Mouse (Mus musculus) hindbrain, embryonic 13.5 days (tissue): ENCODE results near the gene Rhof. TPM values are rescaled to one million over a fixed set of nuclear protein-coding genes. Genes with fewer than 3 reads are reported as not detected.
A peak's percentile ranks its signal among the peaks of the same experiment; 100 is the strongest.

Source experiments
- ATAC-seq: fragments of 200-750 bp; cut with Nextera tagmentation; 2 replicates; pipeline ENCODE4 v1.8.0; 2017; ENCODE audit warnings: moderate TSS enrichment; ENCODE audit not compliant: low FRiP score
- H3K27ac ChIP-seq: fragments of 300-500 bp; sonication (generic); 2 replicates; pipeline ENCODE4 v1.5.1; 2015; ENCODE audit warnings: inconsistent platforms, mild to moderate bottlenecking, moderate library complexity
- H3K27me3 ChIP-seq: fragments of 300-500 bp; sonication (generic); 2 replicates; pipeline ENCODE4 v1.6.1; 2015; ENCODE audit warnings: mild to moderate bottlenecking, inconsistent platforms
- H3K36me3 ChIP-seq: fragments of 300-500 bp; sonication (generic); 2 replicates; pipeline ENCODE4 v1.6.1; 2015; ENCODE audit warnings: mild to moderate bottlenecking, inconsistent platforms
- H3K4me1 ChIP-seq: fragments of 300-500 bp; sonication (generic); replicated peaks from 2 replicates; pipeline ENCODE4 v1.6.1; 2015; ENCODE audit warnings: inconsistent platforms
- H3K4me2 ChIP-seq: fragments of 300-500 bp; sonication (generic); 2 replicates; pipeline ENCODE4 v1.6.1; 2015; ENCODE audit warnings: inconsistent platforms, mild to moderate bottlenecking, moderate library complexity
- H3K4me3 ChIP-seq: fragments of 300-500 bp; sonication (generic); 2 replicates; pipeline ENCODE4 v1.5.1; 2015; ENCODE audit warnings: mild to moderate bottlenecking, inconsistent platforms
- H3K9ac ChIP-seq: fragments of 300-500 bp; sonication (generic); 2 replicates; pipeline ENCODE4 v1.6.1; 2015; ENCODE audit warnings: mild to moderate bottlenecking, inconsistent platforms
- H3K9me3 ChIP-seq: fragments of 300-500 bp; sonication (generic); 2 replicates; pipeline ENCODE4 v1.6.1; 2016; ENCODE audit warnings: inconsistent platforms
- WGBS: fragments of 180-500 bp; shearing (Covaris S2); methylation state at CpG from one replicate; pipeline ENCODE4 v1.1.7; 2015; 5-methylcytosine and 5-hydroxymethylcytosine counted together
- polyA plus RNA-seq: library from polyadenylated mRNA; unstranded; fragments of >200 nt; fragmentation: Nextera tagmentation; extraction: Ambion mirVana; gene quantifications from 2 replicates; pipeline ENCODE4 v1.2.1, GENCODE M21; 2015

Rhof gene
- polyA plus RNA-seq, 1 experiment from 2014 or later: 5.1 TPM

DNA sequence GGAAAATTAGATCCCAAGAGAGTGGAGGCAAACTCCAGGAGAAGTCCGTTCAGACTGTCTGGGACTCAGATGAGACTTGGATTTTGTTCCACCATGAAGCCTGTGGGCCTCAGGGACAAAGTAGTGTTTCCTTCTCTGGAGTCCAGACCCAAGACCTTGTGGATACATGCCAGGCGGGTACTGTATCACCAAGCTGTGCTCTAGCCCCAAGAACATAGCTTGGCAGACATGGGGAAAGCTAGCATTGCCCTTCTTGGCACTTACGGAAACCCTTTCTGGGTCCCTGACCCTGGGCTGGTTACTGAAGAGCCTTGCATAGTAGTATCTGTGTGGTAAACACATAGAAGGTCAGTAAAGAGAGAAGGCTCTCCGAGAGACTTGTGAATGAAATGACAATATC lies 27.0 kb upstream of the Rhof start:
- Histone ChIP-seq H3K4me2 (no peak overlapping the region), H3K4me1 (no peaks in the 10 kb centered on the region), H3K36me3 (peaks cover 93% of the 10 kb centered on the region), H3K27ac (no peak overlapping the region), H3K4me3 (no peak overlapping the region), H3K9me3 (no peaks in the 10 kb centered on the region), H3K9ac (no peak overlapping the region), H3K27me3 (no peaks in the 10 kb centered on the region)
- 95% methylated on average over 4 of the region's 4 CpGs for WGBS
- ATAC-seq: no peak

DNA sequence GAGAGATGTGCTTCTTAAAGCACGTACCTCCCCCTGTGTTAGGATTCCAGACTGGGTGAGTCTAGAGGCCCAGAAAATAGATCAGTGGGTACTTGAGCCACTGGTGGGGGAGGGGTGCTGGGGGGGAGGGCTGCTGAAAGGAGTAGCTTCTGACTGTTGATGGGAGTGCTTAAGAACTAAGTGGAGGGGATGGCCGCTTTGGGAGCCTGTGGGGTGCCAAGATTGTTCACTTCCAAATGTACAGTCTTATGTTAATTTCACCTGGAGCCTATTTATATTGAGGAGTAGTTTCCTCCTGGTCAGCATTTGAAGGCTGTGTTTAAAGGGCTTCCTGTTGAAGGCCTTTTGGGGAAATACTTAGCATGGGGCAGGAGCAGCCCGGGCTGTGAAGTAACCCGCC lies 25.5 kb upstream of the Rhof start:
- H3K4me3 ChIP-seq: no peak overlapping the region
- no peak for ATAC-seq
- no peaks in the 10 kb centered on the region for H3K9me3 ChIP-seq
- 0 out of 2 replicates have a peak, but pooled peaks cover under 1% of the 10 kb centered on the region for H3K4me1 ChIP-seq
- no peak overlapping the region for H3K4me2 ChIP-seq
- H3K27me3 ChIP-seq: no peaks in the 10 kb centered on the region
- peaks cover 91% of the 10 kb centered on the region for H3K36me3 ChIP-seq
- H3K9ac ChIP-seq: no peak overlapping the region
- 89% methylated on average over 4 of the region's 4 CpGs for WGBS
- H3K27ac ChIP-seq: no peak overlapping the region

DNA sequence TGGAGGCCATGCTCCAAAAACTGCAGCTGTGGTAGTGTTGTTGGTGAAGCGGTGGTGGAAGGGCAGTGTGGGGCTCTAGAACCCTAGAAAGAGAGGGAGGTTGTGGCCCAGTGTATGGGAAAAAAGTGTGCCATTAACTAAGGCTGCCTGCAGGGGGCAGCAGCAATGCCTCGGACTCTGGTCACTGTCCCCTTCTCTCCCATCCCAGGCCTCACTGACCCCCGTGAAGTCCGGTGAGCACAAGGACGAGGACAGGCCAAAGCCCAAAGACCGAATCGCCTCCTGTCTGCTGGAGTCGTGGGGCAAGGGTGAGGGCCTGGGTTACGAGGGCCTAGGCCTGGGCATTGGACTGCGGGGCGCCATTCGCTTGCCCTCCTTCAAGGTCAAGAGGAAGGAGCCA lies 24.3 kb upstream of the Rhof start:
- Histone ChIP-seq H3K4me1 (peaks cover 6% of the 10 kb centered on the region), H3K27me3 (no peaks in the 10 kb centered on the region), H3K27ac (no peak overlapping the region), H3K4me3 (no peak overlapping the region), H3K4me2 (no peak overlapping the region), H3K9ac (no peak overlapping the region), H3K9me3 (no peaks in the 10 kb centered on the region), H3K36me3 (peaks cover 91% of the 10 kb centered on the region)
- ATAC-seq: no peak
- WGBS: 87% methylated on average over 12 of the region's 12 CpGs

DNA sequence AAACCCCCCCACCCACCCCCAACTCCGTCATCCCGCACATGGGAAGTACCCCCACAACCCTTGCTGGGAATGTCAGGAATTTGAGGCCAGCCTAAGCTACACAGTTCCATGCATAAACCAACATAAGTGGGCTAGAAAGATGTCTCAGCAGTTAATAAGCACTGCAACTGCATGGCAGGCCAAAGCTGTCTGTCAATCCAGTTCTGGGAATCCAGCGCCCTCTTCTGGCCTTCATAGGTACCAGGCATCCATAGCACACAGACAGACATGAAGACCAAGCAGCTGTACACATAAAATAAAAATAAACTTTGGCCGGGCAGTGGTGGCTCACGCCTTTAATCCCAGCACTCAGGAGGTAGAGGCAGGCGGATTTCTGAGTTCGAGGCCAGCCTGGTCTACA lies 22.9 kb upstream of the Rhof start:
- no peak for ATAC-seq

DNA sequence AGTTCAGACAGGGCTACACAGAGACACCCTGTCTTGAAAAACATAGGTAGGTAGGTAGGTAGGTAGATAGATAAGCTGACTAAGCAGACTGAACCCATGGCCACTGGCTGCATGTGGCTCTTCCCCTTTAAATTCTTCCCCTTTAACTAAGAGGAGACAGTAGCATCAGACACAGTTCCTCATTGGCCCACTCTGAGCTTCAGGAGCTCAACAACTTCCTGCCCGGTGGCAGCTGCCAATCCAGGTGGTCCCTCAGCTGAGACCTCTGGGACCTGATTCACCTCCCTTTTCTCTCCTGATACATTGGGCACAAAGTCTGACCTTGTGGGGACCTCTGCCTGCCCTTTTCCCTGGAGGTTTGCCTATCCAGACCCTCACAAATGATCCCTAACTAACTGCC lies 20.4 kb upstream of the Rhof start:
- no peak for ATAC-seq

More for the DNA sequence above, 22.9 kb upstream of the Rhof start:
- Histone ChIP-seq H3K4me3 (no peak overlapping the region), H3K27me3 (no peaks in the 10 kb centered on the region), H3K9me3 (no peaks in the 10 kb centered on the region), H3K4me1 (peaks cover 19% of the 10 kb centered on the region), H3K36me3 (peaks cover 82% of the 10 kb centered on the region), H3K27ac (no peak overlapping the region), H3K9ac (no peak overlapping the region), H3K4me2 (no peak overlapping the region)
- WGBS: 63% methylated on average over 7 of the region's 7 CpGs

DNA sequence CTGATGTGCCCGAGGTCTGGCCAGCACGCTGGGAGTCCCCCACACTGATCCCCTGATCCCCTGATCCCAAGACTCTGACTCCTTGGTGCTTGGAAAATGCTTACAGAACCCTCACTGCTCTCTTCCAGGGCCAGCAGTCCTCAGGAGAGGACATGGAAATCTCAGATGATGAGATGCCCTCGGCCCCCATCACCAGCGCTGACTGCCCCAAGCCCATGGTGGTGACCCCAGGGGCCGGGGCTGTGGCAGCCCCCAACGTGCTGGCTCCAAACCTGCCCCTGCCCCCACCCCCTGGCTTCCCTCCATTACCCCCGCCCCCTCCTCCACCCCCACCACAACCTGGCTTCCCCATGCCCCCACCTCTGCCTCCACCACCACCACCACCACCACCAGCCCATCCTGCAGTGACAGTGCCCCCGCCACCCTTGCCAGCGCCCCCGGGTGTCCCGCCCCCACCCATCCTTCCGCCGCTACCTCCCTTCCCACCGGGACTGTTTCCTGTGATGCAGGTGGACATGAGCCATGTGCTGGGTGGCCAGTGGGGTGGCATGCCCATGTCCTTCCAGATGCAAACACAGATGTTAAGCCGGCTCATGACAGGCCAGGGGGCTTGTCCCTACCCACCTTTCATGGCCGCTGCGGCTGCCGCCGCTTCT lies 19.3 kb upstream of the Rhof start:
- Histone ChIP-seq H3K27ac (no peak overlapping the region), H3K36me3 (peaks cover 71% of the 10 kb centered on the region), H3K4me2 (peak overlapping the region; percentile 61), H3K9ac (peak overlapping the region; percentile 64; the same call in 1 of the 2 replicates), H3K4me3 (no peak overlapping the region), H3K4me1 (peaks cover 55% of the 10 kb centered on the region), H3K9me3 (no peaks in the 10 kb centered on the region), H3K27me3 (no peaks in the 10 kb centered on the region)
- ATAC-seq: no peak
- WGBS: 96% methylated on average over 19 of the region's 19 CpGs

More for the DNA sequence above, 20.4 kb upstream of the Rhof start:
- H3K9ac ChIP-seq: no peak overlapping the region
- H3K4me1 ChIP-seq: peaks cover 45% of the 10 kb centered on the region
- no peaks in the 10 kb centered on the region for H3K9me3 ChIP-seq
- no peak overlapping the region for H3K27ac ChIP-seq
- H3K4me2 ChIP-seq: no peak overlapping the region
- 75% methylated on average over 1 of the region's 1 CpGs for WGBS
- peaks cover 71% of the 10 kb centered on the region for H3K36me3 ChIP-seq
- H3K27me3 ChIP-seq: no peaks in the 10 kb centered on the region
- H3K4me3 ChIP-seq: no peak overlapping the region

DNA sequence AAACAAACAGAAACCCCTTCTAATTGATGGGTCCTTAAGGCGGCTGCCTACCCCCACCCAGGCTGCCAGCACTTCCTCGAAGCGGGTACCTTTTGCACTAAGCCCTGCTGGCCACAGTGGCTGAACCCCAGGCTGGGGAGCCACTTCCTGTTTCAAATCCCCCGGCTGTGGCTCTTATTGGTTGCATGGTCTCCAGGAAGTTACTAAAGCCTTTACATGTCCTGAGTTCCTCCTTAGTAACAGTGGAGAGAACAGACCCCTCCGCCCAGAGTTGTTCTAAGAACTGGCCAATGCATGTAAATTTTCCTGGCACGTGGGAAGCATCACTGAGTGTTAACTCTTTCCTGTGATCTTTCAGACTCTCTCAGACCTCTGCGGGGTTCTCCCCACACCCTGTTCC lies 18.6 kb upstream of the Rhof start:
- H3K27ac ChIP-seq: peak overlapping the region; percentile 13; the same call in 1 of the 2 replicates
- 48% methylated on average over 7 of the region's 7 CpGs for WGBS
- peaks cover 72% of the 10 kb centered on the region for H3K36me3 ChIP-seq
- peak overlapping the region; percentile 44 for H3K4me3 ChIP-seq
- peaks cover 63% of the 10 kb centered on the region for H3K4me1 ChIP-seq
- peak overlapping the region; percentile 61 for H3K4me2 ChIP-seq
- H3K9ac ChIP-seq: peak overlapping the region; percentile 64
- ATAC-seq: no peak
- no peaks in the 10 kb centered on the region for H3K27me3 ChIP-seq
- no peaks in the 10 kb centered on the region for H3K9me3 ChIP-seq

DNA sequence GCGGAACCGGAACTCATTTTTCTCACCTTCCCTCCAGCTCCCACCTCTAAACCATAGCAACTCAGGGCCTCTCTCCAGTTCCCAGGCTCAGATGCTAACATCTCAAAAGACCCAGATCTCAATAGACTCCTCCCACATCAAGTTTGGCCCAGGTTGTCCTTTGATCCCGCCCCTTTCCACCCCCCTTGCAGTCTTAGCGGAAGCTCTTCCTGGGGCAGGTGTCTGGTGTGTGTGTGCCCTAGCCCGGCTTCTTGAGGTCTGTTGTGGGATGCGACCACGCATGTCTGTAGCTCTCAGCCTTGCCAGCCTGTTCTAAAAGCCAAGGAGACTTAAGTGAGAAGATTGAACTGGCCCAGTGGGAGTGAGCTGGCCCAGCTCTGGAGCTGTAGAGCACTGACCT lies 18.1 kb upstream of the Rhof start:
- WGBS: 58% methylated on average over 7 of the region's 7 CpGs
- H3K27ac ChIP-seq: peak overlapping the region; percentile 13; the same call in 1 of the 2 replicates
- H3K4me1 ChIP-seq: peaks cover 67% of the 10 kb centered on the region
- peak overlapping the region; percentile 64 for H3K9ac ChIP-seq
- H3K27me3 ChIP-seq: no peaks in the 10 kb centered on the region
- no peak for ATAC-seq
- H3K9me3 ChIP-seq: no peaks in the 10 kb centered on the region
- peak overlapping the region; percentile 61 for H3K4me2 ChIP-seq
- H3K36me3 ChIP-seq: peaks cover 69% of the 10 kb centered on the region
- peak overlapping the region; percentile 44 for H3K4me3 ChIP-seq

DNA sequence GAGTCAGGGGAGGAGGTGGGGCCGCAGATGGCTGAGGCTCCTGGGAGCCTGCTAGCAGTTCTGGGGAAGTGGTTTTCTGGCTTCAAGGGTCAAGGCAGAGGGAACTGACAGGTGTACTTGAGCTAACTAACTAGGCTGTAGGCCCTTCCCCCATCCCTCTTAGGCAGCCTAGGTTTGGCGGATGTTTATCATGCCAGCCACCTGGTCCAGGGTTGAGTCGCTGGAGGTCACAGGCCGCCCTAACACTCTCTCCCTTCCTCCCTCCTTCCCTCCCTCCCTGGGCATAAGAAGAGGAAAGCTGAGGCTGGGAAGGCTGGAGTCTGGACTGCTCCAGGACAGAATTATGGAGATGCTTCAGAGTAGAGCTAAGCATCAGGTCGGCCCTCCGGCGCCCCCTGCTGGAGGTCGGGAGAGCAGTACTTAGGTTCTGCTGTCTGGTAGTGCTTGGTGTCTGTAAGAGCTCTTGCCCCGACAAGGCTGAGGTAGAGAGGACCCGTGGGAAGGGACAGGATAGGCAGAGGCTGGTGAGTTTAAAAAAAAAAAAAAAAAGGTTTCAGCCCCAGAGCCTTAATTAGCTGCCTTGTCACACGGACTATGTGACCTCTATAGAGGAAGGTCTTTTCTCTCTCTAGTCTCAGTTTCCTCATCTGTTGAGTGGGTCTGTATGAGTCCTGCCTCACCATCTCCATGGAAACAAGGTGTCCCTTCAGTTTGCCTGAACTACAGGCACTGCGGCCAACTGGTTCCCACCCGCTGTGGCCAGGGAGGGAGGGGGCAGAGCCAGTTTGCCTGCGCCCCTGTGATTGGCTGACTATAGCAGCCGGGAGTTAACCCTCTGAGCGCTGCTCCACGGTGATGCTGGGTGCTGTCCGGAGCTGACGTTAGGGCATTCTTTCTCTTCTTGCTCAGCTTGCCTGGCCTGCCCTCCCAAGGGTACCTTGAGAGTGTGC lies 17.2 kb upstream of the Rhof start:
- H3K4me2 ChIP-seq: peak overlapping the region; percentile 61
- H3K4me1 ChIP-seq: peaks cover 76% of the 10 kb centered on the region
- ATAC-seq: peak; percentile 83
- peak overlapping the region; percentile 64 for H3K9ac ChIP-seq
- WGBS: 9% methylated on average over 19 of the region's 19 CpGs
- no peaks in the 10 kb centered on the region for H3K9me3 ChIP-seq
- H3K27ac ChIP-seq: peak overlapping the region; percentile 52
- H3K4me3 ChIP-seq: peak overlapping the region; percentile 44
- H3K36me3 ChIP-seq: peaks cover 63% of the 10 kb centered on the region
- no peaks in the 10 kb centered on the region for H3K27me3 ChIP-seq

DNA sequence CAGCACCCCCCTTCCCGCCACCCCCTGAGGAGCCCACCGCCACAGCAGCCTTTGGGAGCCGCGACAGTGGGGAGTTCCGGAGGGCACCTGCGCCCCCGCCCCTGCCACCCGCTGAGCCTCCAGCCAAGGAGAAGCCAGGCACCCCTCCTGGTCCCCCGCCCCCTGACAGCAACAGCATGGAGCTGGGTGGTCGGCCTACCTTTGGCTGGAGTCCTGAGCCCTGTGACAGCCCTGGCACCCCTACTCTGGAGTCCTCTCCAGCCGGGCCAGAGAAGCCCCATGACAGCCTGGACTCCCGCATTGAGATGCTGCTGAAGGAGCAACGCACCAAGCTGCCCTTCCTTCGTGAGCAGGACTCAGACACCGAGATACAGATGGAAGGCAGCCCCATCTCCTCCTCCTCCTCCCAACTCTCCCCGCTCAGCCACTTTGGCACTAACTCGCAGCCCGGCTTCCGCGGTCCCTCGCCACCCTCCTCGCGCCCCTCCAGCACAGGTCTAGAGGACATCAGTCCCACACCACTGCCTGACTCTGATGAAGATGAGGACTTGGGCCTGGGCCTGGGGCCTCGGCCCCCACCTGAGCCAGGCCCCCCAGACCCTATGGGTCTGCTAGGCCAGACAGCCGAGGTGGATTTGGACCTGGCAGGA lies 15.7 kb upstream of the Rhof start:
- WGBS: 79% methylated on average over 25 of the region's 25 CpGs
- H3K4me2 ChIP-seq: peak overlapping the region; percentile 61
- peaks cover 50% of the 10 kb centered on the region for H3K36me3 ChIP-seq

DNA sequence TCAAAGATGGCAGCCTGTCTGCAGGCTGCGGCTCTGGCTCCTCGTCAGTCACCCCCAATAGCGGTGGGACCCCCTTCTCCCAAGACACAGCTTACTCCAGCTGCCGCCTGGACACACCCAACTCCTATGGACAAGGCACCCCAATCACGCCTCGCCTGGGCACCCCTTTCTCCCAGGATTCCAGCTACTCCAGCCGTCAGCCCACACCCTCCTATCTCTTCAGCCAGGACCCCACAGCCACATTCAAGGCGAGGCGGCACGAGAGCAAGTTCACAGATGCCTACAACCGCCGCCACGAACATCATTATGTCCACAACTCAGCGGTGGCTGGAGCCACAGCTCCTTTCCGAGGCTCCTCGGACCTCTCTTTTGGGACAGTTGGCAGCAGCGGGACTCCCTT lies 15.1 kb upstream of the Rhof start:
- 85% methylated on average over 17 of the region's 17 CpGs for WGBS
- H3K9ac ChIP-seq: peak overlapping the region; percentile 64; the same call in 1 of the 2 replicates
- H3K36me3 ChIP-seq: peaks cover 44% of the 10 kb centered on the region
- no peak overlapping the region for H3K4me2 ChIP-seq
- no peak for ATAC-seq
- no peaks in the 10 kb centered on the region for H3K9me3 ChIP-seq
- no peak overlapping the region for H3K4me3 ChIP-seq
- peaks cover 88% of the 10 kb centered on the region for H3K4me1 ChIP-seq
- no peak overlapping the region for H3K27ac ChIP-seq
- H3K27me3 ChIP-seq: no peaks in the 10 kb centered on the region

More for the DNA sequence above, 15.7 kb upstream of the Rhof start:
- H3K9me3 ChIP-seq: no peaks in the 10 kb centered on the region
- no peak for ATAC-seq
- no peak overlapping the region for H3K27ac ChIP-seq
- peak overlapping the region; percentile 64 for H3K9ac ChIP-seq
- no peaks in the 10 kb centered on the region for H3K27me3 ChIP-seq
- no peak overlapping the region for H3K4me3 ChIP-seq
- peaks cover 90% of the 10 kb centered on the region for H3K4me1 ChIP-seq

DNA sequence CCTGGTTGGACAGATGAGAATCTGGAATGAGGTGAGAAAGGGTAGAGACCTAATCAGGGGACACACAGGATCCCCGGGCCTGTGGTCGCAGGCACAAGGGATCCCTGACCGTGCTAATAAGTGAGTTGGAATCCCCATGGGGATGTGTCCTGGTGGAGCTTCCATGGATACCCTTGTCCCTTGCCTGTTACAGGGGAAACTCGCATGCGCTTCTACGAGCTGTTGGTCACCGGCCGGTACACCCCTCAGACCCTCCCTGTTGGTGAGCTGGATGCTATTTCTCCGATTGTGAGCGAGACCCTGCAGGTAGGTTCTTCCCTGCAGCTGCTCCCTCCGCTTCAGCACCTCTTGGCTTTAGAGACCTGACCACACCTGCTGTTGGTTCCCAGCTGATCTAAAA lies 13.9 kb upstream of the Rhof start:
- peak overlapping the region; percentile 19; the same call in 1 of the 2 replicates for H3K9ac ChIP-seq
- WGBS: 85% methylated on average over 11 of the region's 11 CpGs
- peak overlapping the region; percentile 100; the same call in 1 of the 2 replicates for H3K4me2 ChIP-seq
- H3K36me3 ChIP-seq: peaks cover 32% of the 10 kb centered on the region
- H3K9me3 ChIP-seq: no peaks in the 10 kb centered on the region
- peaks cover 82% of the 10 kb centered on the region for H3K4me1 ChIP-seq
- H3K27me3 ChIP-seq: no peaks in the 10 kb centered on the region
- H3K27ac ChIP-seq: no peak overlapping the region
- peak overlapping the region; percentile 7; the same call in 1 of the 2 replicates for H3K4me3 ChIP-seq
- no peak for ATAC-seq
